Mouse (Mus musculus) adrenal gland, postnatal 25 days (tissue): ENCODE measurements around the gene Celsr1. TPM values are rescaled to one million over a fixed set of nuclear protein-coding genes. Genes with fewer than 3 reads are reported as not detected.
A peak's percentile ranks its signal among the peaks of the same experiment; 100 is the strongest.
"Not testable (repeated sequence)": the region's sequence is repeated elsewhere in the genome, so short reads cannot be mapped to it uniquely, and the experiment has no call there.

ENCODE experiments used
- DNase-seq: peaks from one replicate; pipeline ENCODE4 v3.0.0; 2021; ENCODE audit warnings: mixed read lengths
- total RNA-seq: library from RNA; stranded (reverse); gene quantifications from 2 replicates; pipeline ENCODE4 v1.2.3, GENCODE M21; 2021

Gene Celsr1
- total RNA-seq, 1 experiment from 2014 or later = 8.7 TPM

DNA sequence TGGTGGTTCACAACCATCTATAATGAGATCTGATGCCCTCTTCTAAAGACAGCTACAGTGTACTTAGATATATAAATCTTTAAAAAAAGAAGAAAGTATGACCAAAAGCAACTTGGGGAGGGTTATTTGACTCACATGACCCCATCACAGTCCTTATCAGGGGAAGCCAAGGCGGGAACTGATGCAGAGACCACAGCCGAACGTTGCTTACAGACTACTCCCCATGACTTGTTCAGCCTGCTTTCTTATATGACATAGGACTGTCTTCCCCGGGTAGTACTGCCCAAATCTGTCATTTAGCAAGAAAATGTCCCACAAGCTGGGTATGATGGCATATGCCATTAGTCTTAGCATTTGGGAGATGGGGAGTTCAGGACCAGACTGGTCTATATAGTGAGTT lies 144.3 kb downstream of the Celsr1 start:
- no peak for DNase-seq

DNA sequence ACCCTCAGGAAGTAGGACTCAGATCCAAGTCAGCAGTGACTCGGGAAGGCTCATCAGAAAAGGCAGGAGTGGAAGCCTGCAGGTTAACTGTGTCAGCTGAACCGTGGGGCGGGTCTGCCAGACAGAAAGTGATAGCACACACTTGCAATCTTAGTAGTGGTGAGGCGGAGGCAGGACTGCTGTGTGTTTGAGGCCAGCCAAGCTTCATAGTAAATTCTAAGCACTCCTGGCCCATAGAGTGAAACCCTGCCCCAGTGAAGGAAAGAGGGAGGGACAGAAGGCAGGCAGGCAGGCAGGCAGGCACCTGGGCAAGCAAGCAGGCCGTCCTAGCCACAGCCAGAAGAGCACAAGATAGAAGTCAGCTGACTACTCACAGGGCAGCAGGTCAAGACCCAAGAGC lies 148.0 kb downstream of the Celsr1 start:
- DNase-seq = no peak

DNA sequence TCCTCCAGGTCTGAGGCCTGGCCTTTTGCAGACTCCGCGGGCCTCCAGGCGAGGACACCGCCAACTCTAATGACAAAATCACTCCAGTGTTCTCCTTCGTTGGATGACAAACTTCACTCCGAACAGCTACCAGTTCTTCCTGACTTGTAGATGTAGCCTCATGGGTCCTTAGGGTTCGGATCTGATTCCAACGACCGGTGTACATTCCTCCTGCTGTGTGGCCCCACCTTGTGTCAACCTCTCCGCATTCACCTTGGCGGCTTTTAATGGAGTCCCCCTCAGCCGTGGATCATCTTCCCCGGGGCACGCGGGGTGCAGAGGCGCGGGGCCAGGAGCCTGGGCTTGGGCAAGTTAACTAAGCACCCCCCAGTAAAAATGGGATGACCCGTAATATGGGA lies 154.1 kb downstream of the Celsr1 start:
- DNase-seq = no peak

DNA sequence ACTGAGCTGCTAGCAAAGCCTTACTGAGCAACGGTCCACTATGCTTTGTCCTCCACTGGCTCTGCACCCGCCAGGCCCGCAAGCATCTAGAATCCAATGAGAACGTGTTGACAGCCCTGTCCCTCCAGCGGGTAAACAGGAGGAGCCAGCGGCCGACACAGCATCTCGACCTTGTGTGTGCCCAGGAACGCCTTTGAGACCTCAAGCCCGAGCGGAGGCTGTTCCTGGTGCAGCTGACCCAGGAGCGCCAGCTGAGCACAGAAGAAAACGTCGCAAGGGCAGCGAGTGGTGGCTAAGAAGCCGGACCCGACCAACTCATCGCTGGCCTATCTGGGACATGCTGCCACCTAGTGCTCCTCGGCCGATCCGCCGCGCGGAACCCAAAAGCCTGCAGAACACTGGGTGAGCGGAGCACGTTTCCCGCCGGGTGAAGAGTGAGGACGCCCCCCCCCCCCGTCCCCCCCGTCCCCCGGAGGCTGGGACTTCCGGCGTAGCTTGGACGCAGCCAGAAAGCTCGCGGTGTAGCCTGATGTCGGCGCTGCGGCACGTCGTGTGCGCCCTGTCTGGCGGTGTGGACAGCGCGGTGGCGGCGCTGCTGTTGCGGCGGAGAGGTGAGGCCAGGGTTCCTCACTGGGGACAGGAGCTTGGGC lies 154.6 kb downstream of the Celsr1 start, which contains the start of gene Trmu:
TSS of gene Trmu (plus strand) at position 465 of the 650 bp plus-strand sequence.
- DNase-seq = peak; percentile 90

DNA sequence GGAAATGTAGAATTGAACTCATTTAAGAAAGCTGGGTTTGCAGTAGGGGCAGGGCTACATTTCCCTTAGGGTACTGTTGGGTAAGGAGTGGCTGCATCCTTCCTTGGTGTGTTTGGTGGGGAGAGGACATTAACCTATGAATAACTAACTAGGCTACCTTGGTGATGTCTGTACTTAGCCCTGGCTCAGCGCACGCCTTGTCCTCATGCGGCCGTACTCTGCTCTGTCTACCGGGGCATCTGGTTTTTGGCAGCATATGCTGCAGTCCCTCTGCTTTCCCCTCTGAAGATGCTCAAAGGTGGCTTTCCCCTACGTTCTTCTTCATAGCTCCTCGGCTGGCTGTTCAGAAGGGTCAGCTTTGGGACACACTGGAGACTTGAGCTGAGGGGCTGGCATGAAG lies 156.2 kb downstream of the Celsr1 start:
- DNase-seq = no peak

DNA sequence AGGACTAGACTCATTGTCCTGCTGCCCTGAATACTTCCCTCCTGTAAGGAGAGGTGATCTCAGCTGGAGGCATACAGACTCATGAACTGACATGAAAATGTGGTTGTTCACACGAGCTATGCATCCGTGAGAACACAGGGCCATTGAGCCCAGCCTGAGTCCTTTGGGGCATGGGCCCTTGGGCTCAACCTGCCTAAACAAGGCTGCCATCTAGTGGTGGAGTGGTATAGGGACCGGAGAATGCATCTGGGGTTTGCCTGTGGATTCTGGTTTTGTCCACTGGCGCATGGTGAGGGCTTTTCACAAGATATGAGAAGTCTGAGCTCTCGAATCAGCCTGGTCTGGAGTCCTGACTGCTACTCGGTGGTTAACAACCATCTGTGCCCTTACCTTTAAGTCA lies 165.9 kb downstream of the Celsr1 start:
- DNase-seq = peak; percentile 62

DNA sequence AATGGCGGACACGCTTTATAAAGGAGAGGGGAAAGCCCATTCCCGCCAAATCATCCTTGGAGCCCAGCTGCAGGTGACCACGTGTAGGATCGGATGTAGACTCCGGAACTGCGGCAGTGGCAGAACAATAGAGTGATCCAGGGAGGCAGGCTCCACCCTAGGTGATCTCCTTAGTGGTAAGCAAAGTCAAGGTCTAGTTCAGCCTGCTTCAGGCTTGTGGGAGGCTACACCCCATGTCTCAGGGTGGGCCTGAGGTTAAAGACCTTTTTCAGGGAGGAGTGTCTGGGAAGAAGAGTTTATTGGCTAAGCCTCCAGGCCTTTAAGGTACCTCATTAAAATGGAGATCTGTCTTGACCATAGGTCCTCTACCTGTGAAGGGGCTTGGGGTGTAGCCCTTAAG lies 167.7 kb downstream of the Celsr1 start:
- DNase-seq = not testable (repeated sequence)

DNA sequence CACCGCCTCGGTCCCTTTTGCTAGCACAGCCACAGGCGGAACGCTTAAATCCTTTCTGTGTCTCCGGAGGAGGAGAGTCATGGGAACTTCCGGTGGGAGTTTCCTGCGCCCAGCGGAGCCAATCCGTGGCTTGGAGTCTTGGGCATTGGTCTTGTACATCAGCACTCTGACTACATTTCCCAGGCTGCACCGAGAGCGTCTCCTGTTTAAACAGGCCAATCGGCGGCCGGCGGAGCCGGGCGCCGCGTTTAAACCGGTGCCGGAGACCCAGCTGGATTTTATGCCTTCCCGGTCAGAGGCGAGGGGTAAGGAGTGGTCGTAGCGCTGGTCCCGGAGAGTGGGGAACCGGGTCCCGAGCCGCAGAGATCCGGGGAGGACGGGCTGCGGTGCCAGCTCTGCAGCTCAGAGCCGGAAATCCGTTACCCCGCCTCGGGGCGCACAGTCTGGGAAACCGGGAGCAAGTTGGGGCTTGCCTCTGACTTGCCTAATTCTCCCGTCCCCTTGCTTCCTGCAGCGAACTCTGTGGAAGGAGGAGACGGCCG lies 174.0 kb downstream of the Celsr1 start, which contains the start of gene Gtse1:
TSS of gene Gtse1 (plus strand) at position 256 of the 542 bp plus-strand sequence.
- DNase-seq = peak; percentile 88

DNA sequence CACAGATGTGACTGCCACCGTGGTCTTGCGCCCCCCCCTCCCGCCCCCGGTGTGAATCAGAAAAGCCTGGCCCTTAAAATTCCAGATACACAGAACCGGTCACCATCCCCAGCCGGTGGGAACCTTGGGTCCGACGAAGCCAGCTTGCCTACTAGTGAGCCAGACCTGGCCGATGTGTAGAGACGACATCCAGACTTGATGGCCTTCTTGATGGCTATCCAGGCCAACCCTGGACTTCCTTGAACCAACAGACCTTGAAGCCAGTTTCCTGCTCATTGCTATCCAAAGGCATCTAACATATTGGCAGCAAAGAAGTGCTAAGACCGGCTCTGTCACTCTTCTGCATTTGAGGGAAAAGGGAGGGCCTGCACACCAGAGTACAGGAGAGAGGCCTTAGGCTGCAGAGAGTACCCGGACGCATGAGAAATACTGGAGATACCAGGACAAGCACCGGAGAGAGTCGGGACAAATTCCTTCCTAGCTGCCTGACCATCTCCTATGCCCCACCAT lies 174.5 kb downstream of the Celsr1 start:
- no peak for DNase-seq

DNA sequence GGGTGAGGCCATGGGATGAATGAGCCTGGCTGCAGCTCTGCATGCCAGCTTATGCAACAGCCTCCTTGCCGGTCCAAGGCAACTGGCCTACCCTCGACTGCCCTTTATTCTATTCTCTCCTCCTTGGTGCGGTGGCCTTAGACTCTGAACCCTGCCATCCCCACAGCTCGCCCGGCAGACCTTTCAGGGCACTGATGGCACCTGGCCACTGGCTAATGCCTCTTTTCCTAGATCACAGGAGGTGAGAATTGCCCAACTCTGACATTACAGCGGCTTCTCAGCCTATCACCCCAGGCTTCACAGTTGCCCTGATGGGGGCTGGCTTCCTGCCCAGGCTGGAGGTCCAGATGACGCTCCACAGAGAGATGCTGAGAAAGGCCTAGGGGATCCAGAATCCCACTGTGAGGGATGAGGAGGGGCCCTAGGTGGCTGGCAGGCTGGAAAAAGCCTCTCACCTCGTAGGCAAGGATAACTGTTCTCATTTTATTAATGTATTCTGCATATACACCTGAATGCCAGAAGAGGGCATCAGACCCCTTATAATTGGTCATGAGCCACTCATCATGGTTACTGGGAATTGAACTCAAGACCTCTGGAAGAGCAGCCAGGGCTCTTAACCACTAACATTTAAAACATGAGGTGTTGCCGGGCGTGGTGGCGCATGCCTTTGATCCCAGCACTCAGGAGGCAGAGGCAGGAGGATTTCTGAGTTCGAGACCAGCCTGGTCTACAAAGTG lies 181.8 kb downstream of the Celsr1 start:
- DNase-seq = no peak

Other genes starting within 250 kb of the Celsr1 start
- 23.9 and 32.4 TPM in 2 replicates for gene Cdpf1, start 222.1 kb downstream of the Celsr1 start, total RNA-seq
- gene Pkdrej, start 212.0 kb downstream of the Celsr1 start, total RNA-seq = 0.19 and 0.43 TPM in 2 replicates
- 13.5 and 23.4 TPM in 2 replicates for gene Ttc38, start 201.5 kb downstream of the Celsr1 start, total RNA-seq
- gene Gtse1, start 174.0 kb downstream of the Celsr1 start, total RNA-seq = 2.3 and 3.8 TPM in 2 replicates
- gene Trmu, start 154.5 kb downstream of the Celsr1 start, total RNA-seq = 31.0 and 34.2 TPM in 2 replicates
- gene Gramd4, start 23.9 kb upstream of the Celsr1 start, total RNA-seq = 10.1 and 17.4 TPM in 2 replicates
- 26.4 and 29.6 TPM in 2 replicates for gene Cerk, start 152.4 kb upstream of the Celsr1 start, total RNA-seq
- gene Tbc1d22a, start 180.7 kb upstream of the Celsr1 start, total RNA-seq = 24.7 and 33.8 TPM in 2 replicates